Mouse (Mus musculus) testis, adult 2 months (tissue): Measurements from ENCODE around the gene Psors1c2.

Experiments
- CTCF ChIP-seq: fragments of 200-500 bp; IDR thresholded peaks from 2 replicates; pipeline ENCODE4 v1.5.1; 2012; ENCODE audit warnings: low read depth, mild to moderate bottlenecking, inconsistent platforms, low read length, moderate library complexity; ENCODE audit not compliant: control insufficient read depth, insufficient read depth, insufficient replicate concordance
- POLR2A ChIP-seq: fragments of 200-500 bp; IDR thresholded peaks from 2 replicates; pipeline ENCODE4 v1.6.1; 2012; ENCODE audit warnings: low read depth, mild to moderate bottlenecking, inconsistent platforms, low read length, moderate library complexity; ENCODE audit not compliant: control insufficient read depth

DNA sequence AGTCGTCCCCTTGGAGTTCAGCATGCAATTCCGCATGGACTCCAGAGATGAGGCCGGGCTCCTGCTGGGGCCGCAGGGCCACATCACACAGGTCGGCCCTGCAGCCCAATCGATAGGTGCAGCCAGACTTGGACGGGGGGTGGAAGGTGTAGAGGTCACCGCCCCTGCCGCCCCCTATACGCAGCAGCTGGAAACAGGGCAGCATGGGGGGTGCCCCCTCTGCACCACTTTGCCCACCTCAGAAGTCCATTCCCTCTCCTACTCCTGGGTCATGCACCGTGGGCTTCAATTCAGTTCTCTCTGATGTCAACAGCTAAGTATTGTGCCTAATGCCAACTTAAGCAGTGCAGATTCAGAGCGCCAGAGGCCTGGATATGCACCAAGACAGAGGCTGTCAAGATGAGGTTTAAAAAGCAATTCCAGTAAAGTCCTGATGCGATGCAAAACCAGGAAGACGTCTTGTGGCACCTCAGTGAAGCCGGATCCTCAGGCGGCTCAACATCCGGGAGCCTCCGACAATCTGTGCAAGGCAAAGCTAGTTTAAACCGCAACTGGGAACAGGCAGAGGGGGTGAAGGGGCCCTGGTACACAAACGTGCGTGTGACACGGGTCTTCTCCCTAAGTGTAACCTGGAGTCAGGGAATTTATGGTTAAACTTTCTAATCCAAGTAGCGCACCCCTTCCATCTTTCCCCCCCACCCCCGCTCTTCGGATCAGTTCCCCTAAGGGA is 16.9 kb upstream of the Psors1c2 start:
- TF ChIP-seq POLR2A (no peak), CTCF (no peak)
